Mouse (Mus musculus) limb, embryonic 11.5 days (tissue): ENCODE measurements around the gene Plekhm2. TPM values are rescaled to one million over a fixed set of nuclear protein-coding genes. Genes with fewer than 3 reads are reported as not detected.

ENCODE experiments used
- ATAC-seq: fragments of 200-750 bp; cut with Nextera tagmentation; 2 replicates; pipeline ENCODE4 v1.8.0; 2017; ENCODE audit warnings: low read depth; ENCODE audit not compliant: insufficient number of reproducible peaks, low FRiP score, low TSS enrichment
- DNase-seq: peaks from one replicate; pipeline ENCODE4 v3.0.0-alpha.2; 2015; ENCODE audit warnings: low spot score
- H3K27ac ChIP-seq: fragments of 300-500 bp; sonication (generic); replicated peaks from 2 replicates; pipeline ENCODE4 v1.5.1; 2014; ENCODE audit warnings: low read depth, mild to moderate bottlenecking, low read length
- H3K27me3 ChIP-seq: fragments of 300-500 bp; sonication (generic); 2 replicates; pipeline ENCODE4 v1.6.1; 2014; ENCODE audit warnings: mild to moderate bottlenecking, low read length, mixed read lengths; ENCODE audit not compliant: control insufficient read depth, insufficient read depth
- H3K36me3 ChIP-seq: fragments of 300-500 bp; sonication (generic); 2 replicates; pipeline ENCODE4 v1.6.1; 2014; ENCODE audit warnings: mild to moderate bottlenecking, low read length, moderate library complexity, mixed read lengths; ENCODE audit not compliant: control insufficient read depth, insufficient read depth
- H3K4me1 ChIP-seq: fragments of 300-500 bp; sonication (generic); 2 replicates; pipeline ENCODE4 v1.6.1; 2014; ENCODE audit warnings: low read length, mixed read lengths; ENCODE audit not compliant: control insufficient read depth, insufficient read depth
- H3K4me2 ChIP-seq: fragments of 300-500 bp; sonication (generic); 2 replicates; pipeline ENCODE4 v1.6.1; 2014; ENCODE audit warnings: low read depth, mild to moderate bottlenecking, moderate library complexity; ENCODE audit not compliant: severe bottlenecking
- H3K4me3 ChIP-seq: fragments of 300-500 bp; sonication (generic); 2 replicates; pipeline ENCODE4 v1.5.1; 2014; ENCODE audit warnings: low read depth, low read length
- H3K9ac ChIP-seq: fragments of 300-500 bp; sonication (generic); 2 replicates; pipeline ENCODE4 v1.6.1; 2014; ENCODE audit warnings: mild to moderate bottlenecking, low read length
- H3K9me3 ChIP-seq: fragments of 300-500 bp; sonication (generic); 2 replicates; pipeline ENCODE4 v1.6.1; 2016; ENCODE audit warnings: low read length; ENCODE audit not compliant: control insufficient read depth
- WGBS: fragments of 180-500 bp; shearing (Covaris S2); extraction: QIAGEN DNeasy Blood & Tissue Kit; methylation state at CpG from one replicate; pipeline ENCODE4 v1.1.7; 2014; 5-methylcytosine and 5-hydroxymethylcytosine counted together
- polyA plus RNA-seq: library from polyadenylated mRNA; unstranded; fragments of >200 nt; fragmentation: Nextera tagmentation; extraction: Ambion mirVana; gene quantifications from 2 replicates; pipeline ENCODE4 v1.2.1, GENCODE M21; 2014

The Plekhm2 gene
- polyA plus RNA-seq, 1 experiment from 2014 or later, result 4.4 TPM

- H3K27me3 ChIP-seq, result no peaks in the 10 kb centered on the region
- WGBS, result 92% methylated on average over 5 of the region's 5 CpGs
- no peak for DNase-seq
- H3K4me3 ChIP-seq, result no peak overlapping the region
- H3K36me3 ChIP-seq, result peaks cover 24% of the 10 kb centered on the region
- no peak overlapping the region for H3K4me2 ChIP-seq
- H3K9me3 ChIP-seq, result no peaks in the 10 kb centered on the region
- no peak for ATAC-seq
- no peaks in the 10 kb centered on the region for H3K4me1 ChIP-seq
- no peak overlapping the region for H3K27ac ChIP-seq
- no peak overlapping the region for H3K9ac ChIP-seq
Measured at GRCm38 (mm10) chr4:141636693-141637092, 28.0 kb downstream of the Plekhm2 start.

DNA sequence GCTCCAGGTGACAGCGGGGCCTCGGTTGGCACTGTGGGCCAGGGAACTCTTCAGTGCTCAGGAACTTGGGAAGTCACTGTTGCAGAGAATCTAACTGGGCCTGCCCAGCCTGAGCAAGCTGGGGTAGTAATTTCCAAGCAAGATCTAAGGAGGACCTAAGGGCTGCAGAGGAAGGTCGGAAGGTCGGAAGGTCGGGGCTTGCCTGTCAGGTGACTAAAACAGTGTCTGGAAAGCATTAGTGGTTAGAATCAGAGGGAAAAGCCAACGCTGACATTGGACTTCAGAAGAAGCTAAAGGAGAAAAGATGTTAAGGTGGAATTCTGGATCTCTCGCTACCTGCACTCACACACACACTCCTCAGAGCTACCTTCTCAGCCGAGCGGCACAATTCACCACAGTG is 28.7 kb downstream of the Plekhm2 start:
- H3K4me1 ChIP-seq, result no peaks in the 10 kb centered on the region
- no peaks in the 10 kb centered on the region for H3K9me3 ChIP-seq
- 52% methylated on average over 9 of the region's 9 CpGs for WGBS
- no peak overlapping the region for H3K9ac ChIP-seq
- ATAC-seq (no peak), DNase-seq (no peak)
- H3K4me2 ChIP-seq, result no peak overlapping the region
- H3K36me3 ChIP-seq, result peaks cover 27% of the 10 kb centered on the region
- no peak overlapping the region for H3K27ac ChIP-seq
- H3K27me3 ChIP-seq, result no peaks in the 10 kb centered on the region
- H3K4me3 ChIP-seq, result no peak overlapping the region

DNA sequence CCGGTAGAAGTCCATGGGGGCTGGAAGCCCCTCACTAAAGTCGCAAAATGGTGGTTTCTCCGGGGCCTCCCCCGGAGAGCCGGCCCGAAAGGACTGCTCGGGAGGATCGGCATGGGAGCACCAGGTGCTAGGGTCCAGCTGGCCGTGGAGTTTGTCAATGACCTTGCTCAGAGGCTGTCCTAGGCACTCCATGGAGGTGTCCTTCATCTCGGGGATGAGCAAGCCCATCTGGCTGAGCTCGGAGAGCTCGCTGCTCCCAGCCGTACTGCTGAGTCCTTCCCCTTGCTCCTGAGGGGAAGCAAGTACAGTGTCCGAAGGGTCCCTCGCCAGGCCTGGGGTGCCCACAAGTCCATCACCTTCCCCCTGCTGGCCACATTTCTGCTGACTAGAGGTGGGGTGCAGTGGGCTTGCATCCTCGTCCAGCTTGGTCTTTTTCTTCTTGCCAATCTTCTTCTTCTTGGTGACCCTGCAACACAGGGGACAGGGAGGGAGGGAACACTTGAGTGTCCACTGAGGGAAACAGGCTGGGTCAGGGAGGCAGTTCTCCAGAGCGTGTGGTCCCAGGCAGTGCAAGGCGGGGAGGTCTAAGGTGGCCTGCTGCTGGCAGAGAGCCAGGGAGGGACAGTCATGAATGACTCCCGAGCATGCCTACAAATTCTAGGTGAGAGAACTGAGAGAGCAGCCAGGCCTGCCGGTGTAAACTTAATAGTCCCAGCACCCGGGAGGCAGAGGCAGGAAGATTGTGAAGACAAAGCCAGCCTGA is 32.4 kb downstream of the Plekhm2 start:
- no peak overlapping the region for H3K4me3 ChIP-seq
- no peaks in the 10 kb centered on the region for H3K27me3 ChIP-seq
- peaks cover 32% of the 10 kb centered on the region for H3K36me3 ChIP-seq
- no peak for DNase-seq
- no peak for ATAC-seq
- H3K4me2 ChIP-seq, result no peak overlapping the region
- H3K4me1 ChIP-seq, result no peaks in the 10 kb centered on the region
- no peak overlapping the region for H3K9ac ChIP-seq
- WGBS, result 92% methylated on average over 21 of the region's 21 CpGs
- H3K9me3 ChIP-seq, result no peaks in the 10 kb centered on the region
- no peak overlapping the region for H3K27ac ChIP-seq

- no peak overlapping the region for H3K4me3 ChIP-seq
- DNase-seq (no peak), ATAC-seq (no peak)
- H3K9me3 ChIP-seq, result no peaks in the 10 kb centered on the region
- H3K27me3 ChIP-seq, result no peaks in the 10 kb centered on the region
- H3K4me1 ChIP-seq, result no peaks in the 10 kb centered on the region
- H3K9ac ChIP-seq, result no peak overlapping the region
- no peak overlapping the region for H3K4me2 ChIP-seq
- 94% methylated on average over 20 of the region's 20 CpGs for WGBS
- H3K27ac ChIP-seq, result no peak overlapping the region
- peaks cover 34% of the 10 kb centered on the region for H3K36me3 ChIP-seq
Measured at GRCm38 (mm10) chr4:141631250-141631649, 33.4 kb downstream of the Plekhm2 start.

DNA sequence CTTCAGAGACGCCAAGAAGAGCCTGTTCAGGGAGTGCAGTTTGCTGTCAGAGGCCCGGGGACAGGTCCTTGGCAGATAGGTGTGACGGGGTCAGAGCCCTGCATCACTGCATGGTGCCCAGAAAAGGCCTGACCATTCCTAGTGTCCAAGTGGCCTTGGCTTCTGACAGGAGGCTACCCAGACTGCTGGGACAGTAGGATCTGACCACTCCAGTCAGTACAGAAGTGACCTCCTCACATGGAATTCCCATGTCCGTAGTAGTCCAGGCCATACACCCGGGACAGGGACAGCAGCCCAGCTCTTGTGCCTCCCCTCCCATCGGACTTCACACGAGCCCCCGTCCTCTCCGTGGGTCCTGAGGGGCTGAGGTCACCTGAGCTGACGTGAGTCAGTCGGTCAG is 34.7 kb downstream of the Plekhm2 start:
- Histone ChIP-seq H3K9me3 (no peaks in the 10 kb centered on the region), H3K27me3 (no peaks in the 10 kb centered on the region), H3K27ac (no peak overlapping the region), H3K36me3 (peaks cover 38% of the 10 kb centered on the region), H3K4me3 (no peak overlapping the region), H3K4me1 (no peaks in the 10 kb centered on the region), H3K9ac (no peak overlapping the region), H3K4me2 (no peak overlapping the region)
- DNase-seq (no peak), ATAC-seq (no peak)
- WGBS, result 93% methylated on average over 11 of the region's 11 CpGs

DNA sequence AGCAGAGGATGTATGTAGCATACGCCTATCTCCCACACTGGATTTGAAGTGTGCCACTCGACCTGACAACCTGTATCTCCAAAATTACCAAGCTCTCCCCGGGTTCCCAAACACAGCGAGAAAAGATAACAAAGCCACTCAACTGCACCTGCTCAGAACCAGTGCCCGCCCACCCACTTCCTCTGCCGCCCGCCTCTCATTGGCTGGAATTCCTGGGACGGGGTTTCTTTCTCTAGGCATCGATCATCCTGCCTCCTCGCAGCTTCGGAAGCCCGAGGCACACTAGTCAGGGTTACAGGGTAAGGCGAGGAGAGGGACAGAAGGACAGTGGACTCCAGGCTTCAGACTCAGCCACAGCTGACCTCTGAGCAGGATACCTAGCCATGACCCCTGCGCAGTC is 36.0 kb downstream of the Plekhm2 start:
- ATAC-seq (no peak), DNase-seq (no peak)
- H3K27ac ChIP-seq, result no peak overlapping the region
- no peaks in the 10 kb centered on the region for H3K27me3 ChIP-seq
- no peak overlapping the region for H3K9ac ChIP-seq
- H3K36me3 ChIP-seq, result peaks cover 35% of the 10 kb centered on the region
- H3K4me1 ChIP-seq, result no peaks in the 10 kb centered on the region
- H3K9me3 ChIP-seq, result no peaks in the 10 kb centered on the region
- WGBS, result 86% methylated on average over 14 of the region's 14 CpGs
- H3K4me2 ChIP-seq, result no peak overlapping the region
- H3K4me3 ChIP-seq, result no peak overlapping the region

GRCm38 (mm10) chr4:141627502-141627901 is 37.2 kb downstream of the Plekhm2 start:
- no peaks in the 10 kb centered on the region for H3K27me3 ChIP-seq
- H3K4me3 ChIP-seq, result no peak overlapping the region
- DNase-seq (no peak), ATAC-seq (no peak)
- H3K9ac ChIP-seq, result no peak overlapping the region
- no peak overlapping the region for H3K4me2 ChIP-seq
- H3K27ac ChIP-seq, result no peak overlapping the region
- H3K4me1 ChIP-seq, result no peaks in the 10 kb centered on the region
- H3K36me3 ChIP-seq, result peaks cover 31% of the 10 kb centered on the region
- no peaks in the 10 kb centered on the region for H3K9me3 ChIP-seq
- 87% methylated on average over 5 of the region's 5 CpGs for WGBS

DNA sequence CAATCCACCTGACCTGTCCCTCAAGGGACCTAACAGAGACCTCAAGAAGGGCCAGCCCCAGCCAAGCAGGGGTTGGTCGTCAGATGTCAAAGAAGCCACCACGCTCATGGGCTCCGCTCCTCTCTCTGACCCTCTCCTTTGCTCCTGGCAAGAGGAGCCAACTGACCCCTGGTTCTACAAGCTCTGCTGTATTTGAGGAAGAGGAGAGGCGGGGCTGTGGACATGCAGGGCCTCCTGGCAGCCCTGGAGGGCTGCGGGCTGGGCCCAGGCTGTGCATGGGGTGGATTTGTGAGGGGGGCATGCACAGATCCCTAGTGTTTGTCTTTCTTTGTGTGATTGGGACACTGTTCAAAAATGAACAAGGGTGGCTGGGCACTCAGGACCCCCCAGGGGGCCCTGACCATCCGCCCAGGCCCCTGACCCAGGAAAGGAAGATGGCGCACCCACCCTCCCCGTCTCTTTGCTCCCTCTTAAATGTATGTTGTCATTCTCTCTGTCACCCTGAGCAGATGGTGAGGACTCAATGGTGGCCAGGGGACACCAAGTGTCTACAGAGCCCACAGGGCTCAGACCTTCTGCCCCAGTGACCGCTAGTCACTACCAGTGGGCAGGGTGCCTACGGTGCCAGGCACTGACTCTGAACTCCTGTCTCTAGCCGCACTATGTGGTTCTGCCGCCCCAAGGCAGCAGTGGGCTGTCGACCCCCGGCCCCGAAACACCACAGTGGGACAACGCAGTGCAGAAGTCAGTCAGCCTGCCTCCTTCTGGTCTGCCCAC is 38.7 kb downstream of the Plekhm2 start:
- H3K27me3 ChIP-seq, result no peaks in the 10 kb centered on the region
- no peak overlapping the region for H3K9ac ChIP-seq
- DNase-seq (no peak), ATAC-seq (no peak)
- H3K9me3 ChIP-seq, result no peaks in the 10 kb centered on the region
- no peak overlapping the region for H3K27ac ChIP-seq
- H3K4me3 ChIP-seq, result no peak overlapping the region
- no peak overlapping the region for H3K4me2 ChIP-seq
- H3K36me3 ChIP-seq, result peaks cover 16% of the 10 kb centered on the region
- no peaks in the 10 kb centered on the region for H3K4me1 ChIP-seq
- 93% methylated on average over 16 of the region's 16 CpGs for WGBS
